12 mouse cellular contexts compared by ENCODE assay signal in the genomic region with DNA sequence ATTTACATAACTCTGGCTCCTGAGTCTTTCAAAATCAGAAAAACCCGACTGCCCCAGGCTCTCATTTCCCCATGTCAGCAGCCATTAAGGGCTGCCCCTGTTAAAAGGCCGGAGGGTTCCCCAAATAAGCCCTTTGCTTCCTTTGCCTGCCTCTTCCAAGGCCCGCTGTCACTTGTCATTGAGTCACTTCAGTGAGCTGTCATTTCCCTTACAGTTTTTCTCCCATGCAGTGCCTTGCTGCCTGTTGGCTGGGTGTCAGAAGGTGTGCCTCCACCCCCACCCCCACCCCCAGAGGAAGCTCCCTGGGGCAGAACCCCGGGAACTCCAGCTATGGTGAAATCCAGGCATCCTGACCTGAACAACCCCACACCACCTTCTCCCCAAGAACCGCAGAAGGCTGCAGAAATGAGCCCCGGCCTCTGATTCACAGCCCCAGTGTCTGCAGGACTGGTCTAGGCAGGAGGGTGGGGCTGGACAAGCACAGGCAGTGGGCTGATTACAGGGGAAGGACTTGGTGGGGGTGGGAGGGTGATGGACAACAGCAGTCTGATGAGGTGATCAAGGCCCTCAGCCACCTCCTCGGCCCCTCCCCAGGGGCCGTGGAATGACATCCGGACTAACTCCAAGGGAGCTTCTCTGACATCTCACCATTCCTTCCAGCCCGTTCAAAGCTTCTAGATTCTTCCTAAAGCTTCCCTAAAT. TPM values are rescaled to one million over a fixed set of nuclear protein-coding genes. Genes with fewer than 3 reads are reported as not detected.
DNase-seq lines count a peak whose midpoint lies in the region; ATAC-seq and TF ChIP-seq lines count a peak whose summit lies in the region.
"Had no signal": no experiment of that assay in that cellular context is flagged by ENCODE, and none has a peak within 500 bp of the region (broad histone marks: within the 10 kb centered on the region; RNA-seq: fewer than 3 reads in every experiment).

No protein-coding gene starts in this region.

- DNase-seq in hindbrain, postnatal 0 days (ENCODE audit: low spot score): no peak
- DNase-seq in lung, postnatal 4 days: peak; percentile 60 to 86
- no peak for DNase-seq in Muller cell, postnatal 12 days (ENCODE audit: inconsistent ontology term)
- DNase-seq in natural killer cell, adult 2 months (ENCODE audit: low spot score in 2 of 2): no peak
- DNase-seq in B cell, adult 2 months: no peak
- DNase-seq: cerebellum, adult 18-20 months had no signal

- H3K36me3 ChIP-seq in hindbrain, embryonic 13.5 days: no peaks in the 10 kb centered on the region
- H3K36me3 ChIP-seq in hindbrain, postnatal 0 days (ENCODE audit: insufficient read depth, low read length): no peaks in the 10 kb centered on the region
- no peaks in the 10 kb centered on the region for H3K36me3 ChIP-seq in heart, embryonic 16.5 days (ENCODE audit: control insufficient read depth, insufficient read depth)
- H3K36me3 ChIP-seq: G1E; hindbrain, embryonic 15.5 days had no signal

- H3K9ac ChIP-seq in hindbrain, embryonic 13.5 days: no peak overlapping the region
- H3K9ac ChIP-seq in hindbrain, postnatal 0 days (replicated peaks; ENCODE audit: low read length): no peak overlapping the region
- H3K9ac ChIP-seq in heart, embryonic 16.5 days (ENCODE audit: low read length): no peak overlapping the region
- H3K9ac ChIP-seq: hindbrain, embryonic 15.5 days had no signal

- TF ChIP-seq POLR2A in bone marrow macrophage, adult 2 months (IDR thresholded peaks at IDR 0.05; ENCODE audit: borderline replicate concordance, low read depth, low read length): no peak

- no peak for ATAC-seq in hindbrain, embryonic 13.5 days (ENCODE audit: low FRiP score)
- no peak for ATAC-seq in hindbrain, postnatal 0 days
- ATAC-seq in heart, embryonic 16.5 days (replicated peaks; ENCODE audit: extremely low read depth, insufficient read depth, low FRiP score): peak; percentile 26; the same call in 1 of the 2 replicates

- no peaks in the 10 kb centered on the region for H3K27me3 ChIP-seq in hindbrain, embryonic 13.5 days
- H3K27me3 ChIP-seq in hindbrain, postnatal 0 days (ENCODE audit: insufficient read depth, low read length): no peaks in the 10 kb centered on the region
- no peaks in the 10 kb centered on the region for H3K27me3 ChIP-seq in heart, embryonic 16.5 days (ENCODE audit: control insufficient read depth, insufficient read depth, low read length)
- H3K27me3 ChIP-seq: hindbrain, embryonic 15.5 days had no signal

- no peaks in the 10 kb centered on the region for H3K9me3 ChIP-seq in hindbrain, embryonic 13.5 days
- no peaks in the 10 kb centered on the region for H3K9me3 ChIP-seq in hindbrain, postnatal 0 days (ENCODE audit: low read length)
- no peaks in the 10 kb centered on the region for H3K9me3 ChIP-seq in heart, embryonic 16.5 days (replicated peaks; ENCODE audit: control insufficient read depth, low read length)
- H3K9me3 ChIP-seq: G1E; hindbrain, embryonic 15.5 days had no signal

- peaks cover 13% of the 10 kb centered on the region for H3K4me1 ChIP-seq in hindbrain, embryonic 13.5 days (replicated peaks)
- no peaks in the 10 kb centered on the region for H3K4me1 ChIP-seq in hindbrain, postnatal 0 days (ENCODE audit: insufficient read depth, low read length)
- H3K4me1 ChIP-seq in bone marrow macrophage, adult 2 months (ENCODE audit: control insufficient read depth, insufficient read depth, low read length): peaks cover 51% of the 10 kb centered on the region
- H3K4me1 ChIP-seq in heart, embryonic 16.5 days (ENCODE audit: control insufficient read depth, insufficient read depth, low read length): peaks cover 13% of the 10 kb centered on the region

- WGBS in hindbrain, embryonic 13.5 days: 68% methylated on average over 10 of the region's 10 CpGs
- 59% methylated on average over 10 of the region's 10 CpGs for WGBS in hindbrain, postnatal 0 days
- 16% methylated on average over 10 of the region's 10 CpGs for WGBS in heart, embryonic 16.5 days

- no peak for TF ChIP-seq CTCF in hindbrain, postnatal 0 days (IDR thresholded peaks at IDR 0.05; ENCODE audit: low read depth)
- TF ChIP-seq CTCF in bone marrow macrophage, adult 2 months (IDR thresholded peaks at IDR 0.05; ENCODE audit: low read depth, low read length): no peak

- H3K4me3 ChIP-seq in hindbrain, embryonic 13.5 days: no peak overlapping the region
- H3K4me3 ChIP-seq in hindbrain, postnatal 0 days (ENCODE audit: low read length): no peak overlapping the region
- no peak overlapping the region for H3K4me3 ChIP-seq in bone marrow macrophage, adult 2 months (ENCODE audit: insufficient read depth, low read length)
- no peak overlapping the region for H3K4me3 ChIP-seq in heart, embryonic 16.5 days (ENCODE audit: low read length)
- H3K4me3 ChIP-seq: hindbrain, embryonic 15.5 days had no signal

- 0 out of 2 replicates have a peak overlapping the region, but pooled peaks have one; percentile 35 for H3K27ac ChIP-seq in hindbrain, embryonic 13.5 days
- H3K27ac ChIP-seq in hindbrain, postnatal 0 days: no peak overlapping the region
- H3K27ac ChIP-seq in bone marrow macrophage, adult 2 months (ENCODE audit: insufficient read depth, low read depth, low read length): peak overlapping the region; percentile 58
- H3K27ac ChIP-seq in heart, embryonic 16.5 days (ENCODE audit: low read length): peak overlapping the region; percentile 54
- H3K27ac ChIP-seq: hindbrain, embryonic 15.5 days had no signal

- no peak overlapping the region for H3K4me2 ChIP-seq in hindbrain, embryonic 13.5 days
- no peak overlapping the region for H3K4me2 ChIP-seq in hindbrain, postnatal 0 days (ENCODE audit: low read depth, low read length)
- no peak overlapping the region for H3K4me2 ChIP-seq in heart, embryonic 16.5 days (ENCODE audit: low read depth, low read length)
- H3K4me2 ChIP-seq: hindbrain, embryonic 15.5 days had no signal

RNA-seq across cellular contexts. Expression of a gene that starts 14.8 kb away (rescaled TPM):
- polyA plus RNA-seq in hindbrain, embryonic 13.5 days (2015; fragmentation: Nextera tagmentation; extraction: Ambion mirVana): 73.0 and 73.7 TPM in 2 replicates
- total RNA-seq in hindbrain, postnatal 0 days (2014; rRNA removed): 104 and 116 TPM in 2 replicates
- 55.7 and 56.4 TPM in 2 replicates for polyA plus RNA-seq in hindbrain, postnatal 0 days (2015; fragmentation: Nextera tagmentation; extraction: Ambion mirVana)
- polyA plus RNA-seq in bone marrow macrophage, adult 2 months (2012; ENCODE audit: insufficient read depth, insufficient read length, missing spikeins): 18.3 and 20.9 TPM in 2 replicates
- 25.1 and 30.2 TPM in 2 replicates for polyA plus RNA-seq in heart, embryonic 16.5 days (2015; fragmentation: Nextera tagmentation; extraction: Ambion mirVana)

RNA-seq across cellular contexts. Expression of a gene that starts 56.6 kb away (rescaled TPM):
- polyA plus RNA-seq in hindbrain, embryonic 13.5 days (2015; fragmentation: Nextera tagmentation; extraction: Ambion mirVana): 0.48 and 0.52 TPM in 2 replicates
- total RNA-seq in hindbrain, postnatal 0 days (2014; rRNA removed): not detected in 2 replicates
- polyA plus RNA-seq in hindbrain, postnatal 0 days (2015; fragmentation: Nextera tagmentation; extraction: Ambion mirVana): 0.19 and 0.25 TPM in 2 replicates
- not detected in 2 replicates for polyA plus RNA-seq in bone marrow macrophage, adult 2 months (2012; ENCODE audit: insufficient read depth, insufficient read length, missing spikeins)
- polyA plus RNA-seq in heart, embryonic 16.5 days (2015; fragmentation: Nextera tagmentation; extraction: Ambion mirVana): 4.6 and 13.3 TPM in 2 replicates
- total RNA-seq: G1E had no signal
- polyA plus RNA-seq: G1E; small intestine, adult 2 months had no signal

Comparison
In these comparisons a context has a peak if more than half of its experiments do, and no peak if none do; other contexts are left out.
1. DNase-seq: peak in lung, postnatal 4 days (2 of 2); none in hindbrain, postnatal 0 days (single experiment), Muller cell, postnatal 12 days (single experiment), natural killer cell, adult 2 months (0 of 2) and B cell, adult 2 months (0 of 2).